8 mouse cellular contexts compared by ENCODE assay signal in the genomic region with DNA sequence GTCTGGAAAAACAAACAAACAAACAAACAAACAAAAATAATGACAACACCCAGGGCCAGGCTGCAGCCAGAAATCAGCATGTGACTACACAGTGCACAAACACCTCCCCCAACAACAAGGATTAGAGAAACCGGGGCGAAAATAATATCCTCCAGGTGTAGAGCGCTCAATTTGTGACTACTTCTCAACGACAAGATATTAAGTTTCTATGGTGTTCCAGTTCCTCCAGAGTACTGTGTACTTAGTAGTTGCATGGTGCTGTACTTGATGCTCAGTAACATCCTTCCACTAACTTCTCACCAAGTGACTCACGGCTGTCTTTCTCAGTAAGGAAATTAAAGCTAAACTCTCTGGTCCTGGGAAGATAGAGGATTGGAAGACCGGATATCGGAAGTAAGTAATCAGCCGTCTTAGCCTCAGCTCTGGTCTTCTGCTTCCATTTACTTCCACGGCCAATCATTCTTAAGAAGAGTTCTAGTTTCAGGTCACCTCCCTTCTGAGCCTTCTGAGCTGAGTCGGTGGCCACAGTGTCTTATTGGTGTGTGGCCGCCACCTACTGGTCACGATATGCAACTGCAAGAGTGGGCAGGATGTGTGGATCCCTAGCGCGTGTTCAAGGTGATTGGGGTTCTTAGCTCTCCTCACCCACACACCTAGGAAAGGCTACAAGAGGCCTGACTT. TPM values are rescaled to one million over a fixed set of nuclear protein-coding genes. Genes with fewer than 3 reads are reported as not detected.
DNase-seq lines count a peak whose midpoint lies in the region; ATAC-seq and TF ChIP-seq lines count a peak whose summit lies in the region.

No protein-coding gene starts in this region.

- intact Hi-C loops in heart, postnatal 10 days (cut with DNase I) = loop anchor here (1.0 to 10.0 kb wide), 3 partner anchors 66 to 533 kb away; a partner anchor contains a TSS

- TF ChIP-seq POLR2A in ES-Bruce4 (IDR thresholded peaks at IDR 0.05; ENCODE audit: insufficient read depth, low read length) = no peak

- no peak overlapping the region for H3K4me2 ChIP-seq in forebrain, embryonic 13.5 days
- H3K4me2 ChIP-seq in liver, embryonic 16.5 days (ENCODE audit: low read depth, low read length) = peak overlapping the region; percentile 37
- no peak overlapping the region for H3K4me2 ChIP-seq in neural tube, embryonic 13.5 days

- no peak overlapping the region for H3K4me3 ChIP-seq in ES-Bruce4 (ENCODE audit: low read depth, low read length)
- no peak overlapping the region for H3K4me3 ChIP-seq in forebrain, embryonic 13.5 days
- H3K4me3 ChIP-seq in liver, embryonic 16.5 days (ENCODE audit: low read depth, low read length) = no peak overlapping the region
- H3K4me3 ChIP-seq in neural tube, embryonic 13.5 days = no peak overlapping the region

- H3K9ac ChIP-seq in ES-Bruce4 (ENCODE audit: low read depth, poor library complexity, severe bottlenecking) = no peak overlapping the region
- H3K9ac ChIP-seq in forebrain, embryonic 13.5 days = no peak overlapping the region
- no peak overlapping the region for H3K9ac ChIP-seq in liver, embryonic 16.5 days (ENCODE audit: low read depth, low read length)
- no peak overlapping the region for H3K9ac ChIP-seq in neural tube, embryonic 13.5 days

- 34% methylated on average over 14 of the region's 14 CpGs for WGBS in forebrain, embryonic 13.5 days
- WGBS in liver, embryonic 16.5 days (ENCODE audit: insufficient replicate concordance) = 32% methylated on average over 14 of the region's 14 CpGs
- 38% methylated on average over 14 of the region's 14 CpGs for WGBS in neural tube, embryonic 13.5 days

- no peak overlapping the region for H3K27ac ChIP-seq in ES-Bruce4 (ENCODE audit: insufficient read depth, low read length)
- H3K27ac ChIP-seq in forebrain, embryonic 13.5 days = no peak overlapping the region
- no peak overlapping the region for H3K27ac ChIP-seq in liver, embryonic 16.5 days (ENCODE audit: low read length)
- no peak overlapping the region for H3K27ac ChIP-seq in neural tube, embryonic 13.5 days (replicated peaks)

- H3K36me3 ChIP-seq in ES-Bruce4 (ENCODE audit: control insufficient read depth, insufficient read depth, low read length, poor library complexity, severe bottlenecking) = no peaks in the 10 kb centered on the region
- H3K36me3 ChIP-seq in forebrain, embryonic 13.5 days (ENCODE audit: poor library complexity, severe bottlenecking) = no peaks in the 10 kb centered on the region
- H3K36me3 ChIP-seq in liver, embryonic 16.5 days (ENCODE audit: control insufficient read depth, insufficient read depth) = no peaks in the 10 kb centered on the region
- no peaks in the 10 kb centered on the region for H3K36me3 ChIP-seq in neural tube, embryonic 13.5 days

- H3K4me1 ChIP-seq in ES-Bruce4 (ENCODE audit: control insufficient read depth, insufficient read depth, low read length) = peaks cover 1% of the 10 kb centered on the region
- no peaks in the 10 kb centered on the region for H3K4me1 ChIP-seq in forebrain, embryonic 13.5 days
- H3K4me1 ChIP-seq in liver, embryonic 16.5 days (ENCODE audit: control insufficient read depth, low read depth, low read length) = peaks cover 6% of the 10 kb centered on the region
- no peaks in the 10 kb centered on the region for H3K4me1 ChIP-seq in neural tube, embryonic 13.5 days (replicated peaks)

- no peaks in the 10 kb centered on the region for H3K27me3 ChIP-seq in ES-Bruce4 (ENCODE audit: control insufficient read depth, insufficient read depth, low read length, poor library complexity, severe bottlenecking)
- H3K27me3 ChIP-seq in forebrain, embryonic 13.5 days = no peaks in the 10 kb centered on the region
- no peaks in the 10 kb centered on the region for H3K27me3 ChIP-seq in liver, embryonic 16.5 days (ENCODE audit: control insufficient read depth, insufficient read depth, low read depth, low read length)
- 0 out of 2 replicates have a peak, but pooled peaks cover 3% of the 10 kb centered on the region for H3K27me3 ChIP-seq in neural tube, embryonic 13.5 days

- ATAC-seq in cerebellum, adult (ENCODE audit: insufficient number of reproducible peaks, low FRiP score, low TSS enrichment) = peak; percentile 89
- peak; percentile 91 for ATAC-seq in forebrain, embryonic 13.5 days
- ATAC-seq in liver, embryonic 16.5 days (ENCODE audit: low read depth) = peak; percentile 82
- ATAC-seq in neural tube, embryonic 13.5 days (ENCODE audit: low read depth) = peak; percentile 91

- peak; percentile 80 to 85 for DNase-seq in heart, postnatal 10 days
- peak; percentile 80 to 86 for DNase-seq in kidney, postnatal 4 days
- DNase-seq in telencephalon, adult 2 months (ENCODE audit: low read depth, low spot score) = peak; percentile 46

- peak; percentile 98 for TF ChIP-seq CTCF in ES-Bruce4 (IDR thresholded peaks at IDR 0.05; ENCODE audit: low read depth, low read length)

- peaks cover 8% of the 10 kb centered on the region for H3K9me3 ChIP-seq in ES-Bruce4 (replicated peaks; ENCODE audit: control insufficient read depth, insufficient read depth, low read length, poor library complexity, severe bottlenecking)
- no peaks in the 10 kb centered on the region for H3K9me3 ChIP-seq in forebrain, embryonic 13.5 days (replicated peaks)
- H3K9me3 ChIP-seq in liver, embryonic 16.5 days (replicated peaks; ENCODE audit: control insufficient read depth, low read length) = no peaks in the 10 kb centered on the region
- no peaks in the 10 kb centered on the region for H3K9me3 ChIP-seq in neural tube, embryonic 13.5 days

- TF ChIP-seq EP300 in ES-Bruce4 (IDR thresholded peaks at IDR 0.05; ENCODE audit: insufficient read depth, low read depth, low read length) = peak; percentile 57; the same call in 1 of the 2 replicates

RNA-seq across cellular contexts. Expression of a gene that starts 19.9 kb away (rescaled TPM):
- polyA plus RNA-seq in ES-Bruce4 (2011; ENCODE audit: insufficient read depth, insufficient read length, low read depth, missing spikeins) = not detected in 2 replicates
- 0.57 and 0.77 TPM in 2 replicates for polyA plus RNA-seq in forebrain, embryonic 13.5 days (2015; fragmentation: Nextera tagmentation; extraction: Ambion mirVana)
- under 1 TPM in 1 of 2 experiments, not detected in 1; 0.60 TPM for total RNA-seq in heart, postnatal 10 days (2021)
- 0.43 and 1.3 TPM in 2 replicates for polyA plus RNA-seq in liver, embryonic 16.5 days (2015; fragmentation: Nextera tagmentation; extraction: Ambion mirVana)
- polyA plus RNA-seq in neural tube, embryonic 13.5 days (2015; fragmentation: Nextera tagmentation; extraction: Ambion mirVana) = 0.38 and 1.1 TPM in 2 replicates
